Mouse (Mus musculus) ovary, adult 18-20 months (tissue): Measurements from ENCODE around the gene Sfswap.
"Not testable (repeated sequence)": the region's sequence is repeated elsewhere in the genome, so short reads cannot be mapped to it uniquely, and the experiment has no call there.

Experiments
- DNase-seq: peaks from one replicate; pipeline ENCODE4 v3.0.0; 2022; ENCODE audit warnings: low spot score, mixed read lengths

The Sfswap gene

GRCm38 (mm10) chr5:129500722-129501634, at the start of gene Sfswap:
Gene Sfswap, plus strand, starts transcription at chr5:129501221.
- DNase-seq = peak; percentile 52

GRCm38 (mm10) chr5:129452561-129452960, 48.5 kb upstream of the Sfswap start:
- DNase-seq = no peak

- DNase-seq = peak; percentile 67
Observed at GRCm38 (mm10) chr5:129454802-129455528, 46.1 kb upstream of the Sfswap start.

- no peak for DNase-seq
Observed at GRCm38 (mm10) chr5:129455529-129455896, 45.5 kb upstream of the Sfswap start.

- DNase-seq = no peak
Observed at GRCm38 (mm10) chr5:129456579-129457140, 44.4 kb upstream of the Sfswap start.

- no peak for DNase-seq
Observed at GRCm38 (mm10) chr5:129458109-129458508, 42.9 kb upstream of the Sfswap start.

- no peak for DNase-seq
Observed at GRCm38 (mm10) chr5:129458541-129458940, 42.5 kb upstream of the Sfswap start.

GRCm38 (mm10) chr5:129460798-129461476, 40.1 kb upstream of the Sfswap start:
- no peak for DNase-seq

- DNase-seq = not testable (repeated sequence)
Observed at GRCm38 (mm10) chr5:129463648-129464047, 37.4 kb upstream of the Sfswap start.

GRCm38 (mm10) chr5:129465788-129466187, 35.2 kb upstream of the Sfswap start:
- no peak for DNase-seq

GRCm38 (mm10) chr5:129475532-129476045, 25.4 kb upstream of the Sfswap start:
- no peak for DNase-seq

GRCm38 (mm10) chr5:129489879-129490278, 11.1 kb upstream of the Sfswap start:
- DNase-seq = no peak

GRCm38 (mm10) chr5:129501671-129502070, 650 bp downstream of the Sfswap start:
- DNase-seq = no peak

GRCm38 (mm10) chr5:129506886-129507285, 5.9 kb downstream of the Sfswap start:
- no peak for DNase-seq

GRCm38 (mm10) chr5:129518180-129518579, 17.2 kb downstream of the Sfswap start:
- peak; percentile 30 for DNase-seq

GRCm38 (mm10) chr5:129518786-129519185, 17.8 kb downstream of the Sfswap start:
- no peak for DNase-seq

GRCm38 (mm10) chr5:129519591-129519990, 18.6 kb downstream of the Sfswap start:
- no peak for DNase-seq

- DNase-seq = no peak
Observed at GRCm38 (mm10) chr5:129521501-129521900, 20.5 kb downstream of the Sfswap start.

GRCm38 (mm10) chr5:129521913-129522312, 20.9 kb downstream of the Sfswap start:
- DNase-seq = no peak

- DNase-seq = no peak
Observed at GRCm38 (mm10) chr5:129523166-129523565, 22.1 kb downstream of the Sfswap start.

GRCm38 (mm10) chr5:129524751-129525150, 23.7 kb downstream of the Sfswap start:
- DNase-seq = no peak

GRCm38 (mm10) chr5:129527162-129527561, 26.1 kb downstream of the Sfswap start:
- DNase-seq = no peak
